Mouse (Mus musculus) kidney, embryonic 15.5 days (tissue): ENCODE measurements around the gene Insc. TPM values are rescaled to one million over a fixed set of nuclear protein-coding genes. Genes with fewer than 3 reads are reported as not detected.
"Not testable (repeated sequence)": the region's sequence is repeated elsewhere in the genome, so short reads cannot be mapped to it uniquely, and the experiment has no call there.

Source experiments
- ATAC-seq: fragments of 200-750 bp; cut with Nextera tagmentation; replicated peaks from 2 replicates; pipeline ENCODE4 v1.8.0; 2017; ENCODE audit warnings: moderate TSS enrichment; ENCODE audit not compliant: low FRiP score
- H3K27ac ChIP-seq: fragments of 300-500 bp; sonication (generic); 2 replicates; pipeline ENCODE4 v1.5.1; 2015; ENCODE audit warnings: mild to moderate bottlenecking, inconsistent platforms
- H3K27me3 ChIP-seq: fragments of 300-500 bp; sonication (generic); 2 replicates; pipeline ENCODE4 v1.6.1; 2015; ENCODE audit warnings: inconsistent platforms
- H3K36me3 ChIP-seq: fragments of 300-500 bp; sonication (generic); 2 replicates; pipeline ENCODE4 v1.6.1; 2015; ENCODE audit warnings: inconsistent platforms
- H3K4me1 ChIP-seq: fragments of 300-500 bp; sonication (generic); 2 replicates; pipeline ENCODE4 v1.6.1; 2015; ENCODE audit warnings: inconsistent platforms
- H3K4me2 ChIP-seq: fragments of 300-500 bp; sonication (generic); 2 replicates; pipeline ENCODE4 v1.6.1; 2015; ENCODE audit warnings: moderate library complexity, mild to moderate bottlenecking, inconsistent platforms
- H3K4me3 ChIP-seq: fragments of 300-500 bp; sonication (generic); replicated peaks from 2 replicates; pipeline ENCODE4 v1.5.1; 2015; ENCODE audit warnings: mild to moderate bottlenecking, inconsistent platforms
- H3K9ac ChIP-seq: fragments of 300-500 bp; sonication (generic); 2 replicates; pipeline ENCODE4 v1.6.1; 2015; ENCODE audit warnings: mild to moderate bottlenecking, inconsistent platforms
- H3K9me3 ChIP-seq: fragments of 300-500 bp; sonication (generic); replicated peaks from 2 replicates; pipeline ENCODE4 v1.6.1; 2016; ENCODE audit warnings: inconsistent platforms
- WGBS: fragments of 180-500 bp; shearing (Covaris S2); methylation state at CpG from one replicate; pipeline ENCODE4 v1.1.7; 2015; ENCODE audit warnings: mixed read lengths; 5-methylcytosine and 5-hydroxymethylcytosine counted together
- polyA plus RNA-seq: library from polyadenylated mRNA; unstranded; fragments of >200 nt; fragmentation: Nextera tagmentation; extraction: Ambion mirVana; gene quantifications from 2 replicates; pipeline ENCODE4 v1.2.1, GENCODE M21; 2015

Gene Insc
- 3.7 and 4.1 TPM in 2 replicates for polyA plus RNA-seq

DNA sequence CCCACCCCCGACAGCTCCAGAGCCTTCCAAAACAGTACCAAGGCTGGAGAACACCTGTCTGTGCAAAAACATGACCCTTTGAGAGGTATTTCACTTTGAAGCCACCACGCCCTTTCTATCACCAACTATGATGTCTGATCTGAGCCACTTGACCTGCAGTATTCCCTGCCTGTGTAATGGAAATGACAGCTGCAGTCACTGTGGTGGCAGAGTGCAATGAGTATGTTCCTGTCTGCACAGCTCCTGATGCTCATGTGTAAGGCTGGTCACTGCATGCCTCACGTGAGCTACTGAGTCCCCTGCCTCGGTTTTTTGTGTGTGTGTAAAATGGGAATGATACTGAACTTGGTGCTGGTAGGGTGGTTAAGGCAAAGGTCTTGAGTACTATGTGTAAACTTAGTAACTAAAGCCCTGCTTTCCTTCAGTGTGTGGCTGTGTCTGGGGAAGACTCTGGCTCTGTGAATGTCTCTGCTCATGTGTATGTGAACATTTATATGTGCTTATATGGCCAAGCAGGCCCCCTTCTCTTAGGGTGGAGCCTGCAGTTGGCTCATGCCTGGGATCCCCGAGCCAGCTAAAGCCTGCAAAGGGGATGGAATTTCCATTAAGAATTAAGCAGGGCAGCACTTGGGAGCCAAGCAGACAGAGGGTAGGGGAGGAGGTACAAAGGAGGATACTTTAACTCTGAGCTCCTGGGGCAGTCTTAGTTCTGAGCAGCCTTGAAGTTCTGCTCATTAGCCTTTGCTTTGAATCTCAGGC is at the start of gene Insc:
TSS of gene Insc (plus strand) at position 673 of the 759 bp plus-strand sequence.
- no peak within 1 kb of the TSS for H3K4me3 ChIP-seq
- H3K4me2 ChIP-seq, result no peak within 1 kb of the TSS
- ATAC-seq, result no peak

DNA sequence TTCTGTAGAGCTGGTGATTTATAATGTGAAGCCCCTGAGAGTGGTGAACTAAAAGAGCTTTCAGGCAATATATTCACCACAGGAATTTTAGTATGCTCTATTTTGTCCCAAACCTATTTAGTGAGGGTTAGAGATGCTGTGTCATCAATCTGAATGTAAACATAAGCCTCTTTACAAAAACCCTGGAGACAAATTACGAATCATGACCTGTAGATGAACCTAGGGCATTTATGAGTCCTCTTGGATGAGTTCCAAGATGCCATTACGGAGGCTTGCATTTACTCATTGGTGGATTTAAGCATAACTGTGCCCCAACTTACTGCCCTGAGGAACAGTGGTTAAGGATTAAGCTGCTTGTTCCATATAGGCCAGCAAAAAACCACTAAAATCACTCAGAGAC is 42.6 kb upstream of the Insc start:
- no peak for ATAC-seq
- H3K4me3 ChIP-seq, result no peak overlapping the region
- H3K27me3 ChIP-seq, result no peaks in the 10 kb centered on the region
- H3K4me2 ChIP-seq, result no peak overlapping the region
- WGBS, result 28% methylated on average over 2 of the region's 2 CpGs
- no peaks in the 10 kb centered on the region for H3K9me3 ChIP-seq
- no peaks in the 10 kb centered on the region for H3K4me1 ChIP-seq
- H3K36me3 ChIP-seq, result no peaks in the 10 kb centered on the region
- H3K9ac ChIP-seq, result no peak overlapping the region
- no peak overlapping the region for H3K27ac ChIP-seq

More for the DNA sequence above, at the start of gene Insc:
- no peak within 1 kb of the TSS for H3K27ac ChIP-seq
- no peak within 1 kb of the TSS for H3K9ac ChIP-seq
- H3K36me3 ChIP-seq, result no peaks in the 10 kb centered on the region
- WGBS, result 72% methylated on average over 5 of the region's 5 CpGs
- peaks cover 14% of the 10 kb centered on the region for H3K4me1 ChIP-seq
- 0 out of 2 replicates have a peak, but pooled peaks cover 18% of the 10 kb centered on the region for H3K27me3 ChIP-seq
- no peaks in the 10 kb centered on the region for H3K9me3 ChIP-seq

DNA sequence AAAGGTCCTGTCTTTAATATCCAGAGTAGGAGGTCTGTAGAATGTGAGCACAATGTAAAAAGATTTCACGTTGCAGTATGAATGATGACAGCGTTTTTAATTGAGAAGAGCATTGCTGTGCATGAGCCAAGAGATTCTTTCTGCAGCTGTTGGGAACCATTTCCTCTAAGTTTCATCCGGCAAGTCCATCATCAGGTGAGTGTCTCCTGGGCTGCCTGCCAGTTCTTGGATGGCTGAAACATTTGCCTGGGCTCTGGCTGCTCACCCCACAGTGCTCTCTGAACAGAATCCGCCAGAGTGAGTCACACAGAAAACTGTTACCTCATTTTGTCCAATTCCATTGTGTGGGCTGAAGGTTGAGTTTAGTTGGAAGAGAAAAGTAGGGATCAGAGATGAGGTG is 36.8 kb upstream of the Insc start:
- no peak overlapping the region for H3K4me2 ChIP-seq
- H3K4me3 ChIP-seq, result no peak overlapping the region
- H3K36me3 ChIP-seq, result no peaks in the 10 kb centered on the region
- 77% methylated on average over 4 of the region's 4 CpGs for WGBS
- H3K9ac ChIP-seq, result no peak overlapping the region
- no peaks in the 10 kb centered on the region for H3K27me3 ChIP-seq
- no peaks in the 10 kb centered on the region for H3K9me3 ChIP-seq
- H3K27ac ChIP-seq, result no peak overlapping the region
- no peaks in the 10 kb centered on the region for H3K4me1 ChIP-seq
- no peak for ATAC-seq

DNA sequence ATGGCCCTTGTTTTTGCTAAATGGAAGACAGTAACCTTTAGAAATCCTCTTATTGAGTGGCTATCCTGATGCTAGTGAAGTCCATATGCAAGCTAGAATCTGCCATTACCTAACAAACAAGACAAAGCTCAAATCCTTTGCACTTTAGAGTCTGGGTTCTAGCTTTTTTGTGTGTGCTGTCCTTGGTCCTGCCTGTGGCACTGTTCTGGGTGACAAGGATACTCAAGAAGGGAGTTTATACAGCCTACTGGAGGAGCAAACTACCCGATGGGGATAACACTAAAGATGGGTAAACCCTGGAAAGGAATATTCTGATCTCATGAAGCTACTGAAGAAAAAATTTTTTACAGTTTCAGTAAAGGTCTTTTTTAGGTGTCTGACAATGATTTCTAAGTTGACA is 36.1 kb upstream of the Insc start:
- no peak overlapping the region for H3K4me3 ChIP-seq
- no peak overlapping the region for H3K27ac ChIP-seq
- 62% methylated on average over 1 of the region's 1 CpGs for WGBS
- H3K4me2 ChIP-seq, result no peak overlapping the region
- no peaks in the 10 kb centered on the region for H3K36me3 ChIP-seq
- H3K9me3 ChIP-seq, result no peaks in the 10 kb centered on the region
- no peak for ATAC-seq
- H3K9ac ChIP-seq, result no peak overlapping the region
- no peaks in the 10 kb centered on the region for H3K4me1 ChIP-seq
- no peaks in the 10 kb centered on the region for H3K27me3 ChIP-seq

DNA sequence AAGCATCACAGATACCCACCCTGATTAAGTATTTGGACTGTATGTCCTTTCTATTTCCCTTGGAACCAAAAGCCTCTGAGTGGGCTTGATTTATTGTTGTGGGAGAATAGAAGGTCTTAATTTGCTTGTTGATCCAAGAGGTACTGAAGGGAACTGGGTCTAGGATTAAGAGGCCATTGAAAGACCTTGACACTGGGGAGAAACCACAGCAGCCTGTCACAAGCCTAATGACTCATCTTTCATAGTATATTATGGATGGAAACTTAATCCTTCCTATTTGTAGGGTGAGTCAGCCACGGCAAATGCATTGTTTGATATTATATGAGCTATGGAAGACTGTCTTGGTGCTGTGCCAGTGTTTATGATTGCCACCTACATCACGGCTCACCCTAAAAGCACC is 33.1 kb upstream of the Insc start:
- Histone ChIP-seq H3K9ac (no peak overlapping the region), H3K4me2 (no peak overlapping the region), H3K4me1 (no peaks in the 10 kb centered on the region), H3K9me3 (no peaks in the 10 kb centered on the region), H3K27ac (no peak overlapping the region), H3K4me3 (no peak overlapping the region), H3K36me3 (no peaks in the 10 kb centered on the region), H3K27me3 (peaks cover 6% of the 10 kb centered on the region; the same call in 1 of the 2 replicates)
- no peak for ATAC-seq
- 76% methylated on average over 2 of the region's 2 CpGs for WGBS

DNA sequence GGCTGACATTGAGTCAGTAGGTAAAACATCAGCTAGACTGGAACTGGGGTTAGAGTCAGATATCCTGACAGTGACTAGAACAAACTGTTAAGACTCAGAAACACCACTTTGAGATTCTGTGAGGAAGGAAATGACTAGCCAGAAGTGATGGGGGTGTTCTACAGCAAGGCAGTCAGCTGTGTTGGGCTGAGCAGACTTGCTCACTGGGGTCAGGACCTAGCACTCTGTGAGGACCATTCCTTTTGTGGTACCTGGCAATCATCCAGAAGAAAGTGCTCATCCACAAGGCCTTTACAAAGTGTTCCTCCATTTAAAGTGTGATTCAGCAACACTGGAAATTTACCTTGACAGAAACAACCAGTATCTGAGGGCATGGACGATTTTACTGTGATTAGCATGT is 31.0 kb upstream of the Insc start:
- Histone ChIP-seq H3K9ac (no peak overlapping the region), H3K4me1 (no peaks in the 10 kb centered on the region), H3K36me3 (no peaks in the 10 kb centered on the region), H3K9me3 (no peaks in the 10 kb centered on the region), H3K27me3 (peaks cover 17% of the 10 kb centered on the region), H3K4me3 (no peak overlapping the region), H3K27ac (no peak overlapping the region), H3K4me2 (no peak overlapping the region)
- ATAC-seq, result no peak
- 66% methylated on average over 1 of the region's 1 CpGs for whole genome bisulfite sequencing

DNA sequence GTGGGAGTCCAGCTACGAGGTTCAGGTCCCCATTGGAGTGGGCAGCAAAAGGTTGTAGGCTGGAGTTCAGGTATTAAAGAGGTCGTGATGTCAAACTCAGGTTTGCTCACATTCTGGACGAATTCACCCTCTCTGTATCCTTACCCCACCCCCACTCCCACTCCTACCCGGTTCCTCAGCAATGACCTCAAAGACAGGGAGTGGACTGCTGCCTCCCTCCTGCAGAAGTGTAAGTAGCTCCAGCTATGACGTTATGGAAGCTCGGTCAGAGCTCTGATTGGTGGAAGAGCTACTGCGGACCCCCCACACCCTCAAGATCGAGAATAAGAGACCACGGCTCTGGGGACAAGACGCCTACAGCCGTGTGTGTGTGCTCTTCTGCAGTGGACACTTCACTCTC is 25.2 kb upstream of the Insc start, which contains the start of gene Calcb:
TSS of gene Calcb (plus strand) at position 344 of the 400 bp plus-strand sequence.
- ATAC-seq, result 0 out of 2 replicates have a peak, but pooled peaks have one; percentile 36
- H3K9ac ChIP-seq, result no peak within 1 kb of the TSS

DNA sequence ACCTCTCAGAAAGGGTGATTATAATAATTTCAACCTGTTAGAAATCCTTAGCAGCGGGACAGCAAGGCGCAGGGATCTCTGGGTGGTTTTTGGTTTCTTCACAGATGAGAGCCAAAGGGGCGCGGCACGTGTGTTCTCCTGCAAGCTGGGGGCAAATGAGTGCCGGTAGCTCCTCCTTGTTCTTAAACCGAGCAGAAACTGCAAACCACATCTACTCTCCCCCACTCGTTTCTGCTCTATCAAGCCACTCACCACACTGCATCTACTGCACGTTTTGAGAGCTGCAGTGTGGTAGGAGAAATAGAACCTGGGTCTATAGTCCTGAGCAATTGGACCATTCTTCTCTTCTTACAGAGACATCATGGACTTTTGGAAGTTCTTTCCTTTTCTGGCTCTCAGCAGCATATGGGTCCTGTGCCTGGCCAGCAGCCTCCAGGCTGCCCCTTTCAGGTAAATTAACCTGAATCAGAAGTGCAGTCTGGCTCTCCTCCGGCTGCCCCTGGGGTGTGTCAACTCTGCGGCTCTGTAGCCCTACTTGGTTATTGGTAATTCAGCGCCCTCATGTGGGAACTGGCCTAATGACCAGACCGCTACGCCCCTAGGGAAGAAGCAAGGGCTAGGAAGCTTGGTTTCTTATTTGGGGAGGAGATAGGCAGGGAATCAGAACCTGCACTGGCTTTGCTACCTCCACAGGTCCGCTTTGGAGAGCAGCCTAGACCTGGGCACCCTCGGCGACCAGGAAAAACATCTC is 23.9 kb upstream of the Insc start:
- Histone ChIP-seq H3K9ac (no peak overlapping the region), H3K4me3 (peak overlapping the region; percentile 9), H3K27ac (no peak overlapping the region), H3K4me2 (peak overlapping the region; percentile 50), H3K27me3 (peaks cover 51% of the 10 kb centered on the region), H3K9me3 (no peaks in the 10 kb centered on the region), H3K4me1 (peaks cover 17% of the 10 kb centered on the region), H3K36me3 (no peaks in the 10 kb centered on the region)
- ATAC-seq, result 0 out of 2 replicates have a peak, but pooled peaks have one; percentile 71
- 4% methylated on average over 17 of the region's 17 CpGs for WGBS

More for the DNA sequence above, 25.2 kb upstream of the Insc start, which contains the start of gene Calcb:
- no peaks in the 10 kb centered on the region for H3K36me3 ChIP-seq
- no peak within 1 kb of the TSS for H3K27ac ChIP-seq
- WGBS, result 4% methylated on average over 11 of the region's 11 CpGs
- no peaks in the 10 kb centered on the region for H3K9me3 ChIP-seq
- peak within 1 kb of the TSS; percentile 50 for H3K4me2 ChIP-seq
- H3K27me3 ChIP-seq, result peaks cover 51% of the 10 kb centered on the region
- H3K4me3 ChIP-seq, result peak within 1 kb of the TSS; percentile 9
- H3K4me1 ChIP-seq, result peaks cover 17% of the 10 kb centered on the region

DNA sequence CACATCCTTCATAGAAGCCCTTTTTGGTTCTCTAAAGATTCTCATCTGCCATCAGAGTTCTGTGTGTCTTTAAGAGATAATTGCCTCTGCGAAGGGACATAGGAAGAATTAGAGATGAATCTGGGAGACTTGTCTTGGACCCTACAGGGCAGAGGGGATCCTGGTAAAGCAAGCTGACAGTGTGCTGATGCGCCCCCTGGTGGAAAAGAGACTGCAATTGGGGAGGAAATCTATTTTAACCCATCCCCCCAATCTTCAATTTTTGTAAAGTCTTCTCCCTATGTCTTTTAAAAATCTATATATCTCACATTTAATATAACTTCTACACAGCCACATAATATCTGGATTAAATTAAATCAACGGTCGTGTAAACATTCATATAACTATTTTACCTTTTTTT is 13.8 kb upstream of the Insc start:
- H3K27ac ChIP-seq, H3K4me1 ChIP-seq, H3K9me3 ChIP-seq, H3K4me3 ChIP-seq, H3K9ac ChIP-seq, ATAC-seq, H3K4me2 ChIP-seq, H3K36me3 ChIP-seq, H3K27me3 ChIP-seq: not testable (repeated sequence)
- WGBS, result 74% methylated on average over 4 of the region's 4 CpGs

DNA sequence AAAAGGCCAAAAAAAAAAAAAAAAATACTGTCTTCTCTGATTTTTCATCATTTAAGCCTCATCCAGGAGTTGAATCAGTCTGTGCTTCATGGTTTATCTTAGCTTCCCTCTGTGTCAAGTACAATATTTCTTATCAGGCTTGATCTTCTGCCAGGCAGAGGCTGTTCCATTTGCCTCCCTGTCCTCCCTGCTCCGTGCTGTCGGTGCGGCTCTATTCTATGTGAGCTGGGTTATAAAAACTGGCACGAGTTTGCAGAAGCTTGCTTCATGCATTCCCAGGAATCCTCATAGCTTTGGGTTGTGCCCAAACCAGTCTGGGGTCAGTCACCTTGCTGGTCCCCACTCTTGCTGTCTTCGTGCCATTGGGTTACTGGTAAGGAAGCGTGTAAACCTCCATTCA is 12.3 kb upstream of the Insc start:
- 72% methylated on average over 6 of the region's 6 CpGs for WGBS
- no peak overlapping the region for H3K9ac ChIP-seq

DNA sequence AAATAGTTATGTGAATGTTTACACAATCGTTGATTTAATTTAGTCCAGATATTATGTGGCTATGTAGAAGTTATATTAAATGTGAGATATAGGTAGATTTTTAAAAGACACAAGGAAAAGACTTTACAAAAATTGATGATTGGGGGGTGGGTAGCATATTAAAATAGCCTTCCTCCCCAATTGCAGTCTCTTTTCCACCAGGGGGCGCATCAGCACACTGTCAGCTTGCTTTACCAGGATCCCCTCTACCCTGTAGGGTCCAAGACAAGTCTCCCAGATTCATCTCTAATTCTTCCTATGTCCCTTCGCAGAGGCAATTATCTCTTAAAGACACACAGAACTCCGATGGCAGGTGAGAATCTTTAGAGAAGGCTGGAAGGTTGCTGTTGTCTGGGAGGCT is 11.8 kb upstream of the Insc start:
- ATAC-seq, H3K27me3 ChIP-seq, H3K4me3 ChIP-seq, H3K27ac ChIP-seq, H3K4me1 ChIP-seq, H3K9ac ChIP-seq, H3K4me2 ChIP-seq, H3K36me3 ChIP-seq, H3K9me3 ChIP-seq: not testable (repeated sequence)
- WGBS, result 43% methylated on average over 4 of the region's 4 CpGs

More for the DNA sequence above, 12.3 kb upstream of the Insc start:
- H3K4me2 ChIP-seq, result no peak overlapping the region
- H3K9me3 ChIP-seq, result no peaks in the 10 kb centered on the region
- ATAC-seq, result no peak
- H3K4me1 ChIP-seq, result no peaks in the 10 kb centered on the region
- H3K4me3 ChIP-seq, result no peak overlapping the region
- H3K27ac ChIP-seq, result no peak overlapping the region
- no peaks in the 10 kb centered on the region for H3K27me3 ChIP-seq
- H3K36me3 ChIP-seq, result no peaks in the 10 kb centered on the region

DNA sequence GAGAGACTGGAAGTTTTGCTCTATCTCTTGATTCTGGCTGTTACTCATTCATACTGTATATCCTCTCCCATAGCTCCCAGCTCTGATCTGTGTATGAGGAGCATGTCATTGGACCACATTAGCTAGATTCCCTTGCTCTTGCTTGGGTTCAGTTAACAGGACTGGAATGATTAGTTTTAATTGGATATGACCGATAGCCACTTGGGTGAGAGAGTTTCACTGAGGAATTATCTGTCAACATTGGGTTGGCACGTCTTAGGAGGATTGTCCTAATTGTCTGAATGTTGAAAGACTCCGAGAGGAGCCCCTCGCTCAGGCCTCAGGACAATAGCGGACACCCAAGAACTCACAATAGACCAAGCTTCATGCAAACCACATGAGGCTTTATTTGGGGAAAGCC is 7.2 kb upstream of the Insc start:
- Histone ChIP-seq H3K4me1 (no peaks in the 10 kb centered on the region), H3K9ac (no peak overlapping the region), H3K9me3 (no peaks in the 10 kb centered on the region), H3K36me3 (no peaks in the 10 kb centered on the region), H3K27ac (no peak overlapping the region), H3K27me3 (no peaks in the 10 kb centered on the region), H3K4me3 (no peak overlapping the region), H3K4me2 (no peak overlapping the region)
- no peak for ATAC-seq
- 85% methylated on average over 5 of the region's 5 CpGs for WGBS
